Mouse (Mus musculus): Measurements from ENCODE around the gene Lrp3. TPM values are rescaled to one million over a fixed set of nuclear protein-coding genes. Genes with fewer than 3 reads are reported as not detected.

Gene Lrp3
- polyA plus RNA-seq, 1 experiment from 2014 or later, result 21.7 TPM

DNA sequence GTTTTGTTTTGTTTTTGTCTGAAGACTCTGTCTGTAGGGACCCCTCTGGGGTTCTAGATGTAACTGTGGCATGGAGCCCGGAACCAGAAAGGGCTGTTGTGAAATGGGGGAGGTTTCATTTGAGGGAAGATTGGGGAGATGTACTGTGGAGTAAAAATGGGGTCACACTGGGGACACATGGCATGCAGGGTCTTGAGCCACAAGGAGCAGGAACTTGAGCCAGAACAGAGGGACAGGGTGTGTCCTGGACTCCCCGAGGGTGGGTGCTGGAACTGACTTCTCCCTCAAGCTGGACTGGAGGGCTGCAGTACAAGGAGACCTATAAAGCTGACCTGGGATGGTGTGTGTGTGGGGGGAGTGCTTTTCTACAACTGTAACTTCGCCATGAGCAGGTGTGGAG lies 57.8 kb downstream of the Lrp3 start:
- Histone ChIP-seq H3K27me3 (no peaks in the 10 kb centered on the region), H3K27ac (replicated peaks) (no peak overlapping the region), H3K4me1 (replicated peaks) (no peaks in the 10 kb centered on the region), H3K36me3 (no peaks in the 10 kb centered on the region), H3K4me2 (no peak overlapping the region), H3K4me3 (no peak overlapping the region), H3K9me3 (no peaks in the 10 kb centered on the region), H3K9ac (no peak overlapping the region)
- 86% methylated on average over 3 of the region's 3 CpGs for WGBS
- ATAC-seq (ENCODE audit: low read depth), result no peak

- Histone ChIP-seq H3K27me3 (no peaks in the 10 kb centered on the region), H3K4me2 (no peak overlapping the region), H3K4me3 (no peak overlapping the region), H3K36me3 (no peaks in the 10 kb centered on the region), H3K9me3 (no peaks in the 10 kb centered on the region), H3K27ac (replicated peaks) (no peak overlapping the region), H3K9ac (no peak overlapping the region), H3K4me1 (replicated peaks) (no peaks in the 10 kb centered on the region)
- 73% methylated on average over 16 of the region's 16 CpGs for WGBS
- ATAC-seq (ENCODE audit: low read depth), result no peak
These were observed 58.5 kb downstream of the Lrp3 start for GRCm38 (mm10) chr7:35156561-35157477.

DNA sequence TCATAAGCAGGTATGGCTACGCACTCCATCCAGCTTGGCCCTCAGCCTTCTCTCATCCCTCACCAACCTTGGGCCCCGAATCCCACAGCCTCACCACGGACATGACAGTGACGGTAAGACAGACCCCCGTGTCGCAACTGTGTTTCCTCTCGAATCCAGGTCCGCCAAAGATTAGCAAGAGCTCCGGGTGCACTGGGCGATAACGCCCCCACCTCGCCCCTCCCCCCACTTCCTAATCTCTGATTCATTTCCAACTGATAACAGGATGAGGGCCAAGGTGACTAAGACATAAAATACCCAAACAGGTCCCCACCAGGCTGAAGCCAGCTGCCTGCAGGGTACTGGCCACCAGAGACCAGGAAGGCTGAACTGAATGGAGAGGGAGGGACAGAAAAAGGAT lies 60.8 kb downstream of the Lrp3 start:
- no peaks in the 10 kb centered on the region for H3K4me1 ChIP-seq (replicated peaks)
- no peak overlapping the region; the same call in 1 of the 2 replicates for H3K9ac ChIP-seq
- no peaks in the 10 kb centered on the region for H3K36me3 ChIP-seq
- no peak overlapping the region for H3K4me2 ChIP-seq
- no peak overlapping the region for H3K4me3 ChIP-seq
- H3K27me3 ChIP-seq, result no peaks in the 10 kb centered on the region
- WGBS, result 83% methylated on average over 12 of the region's 12 CpGs
- H3K27ac ChIP-seq (replicated peaks), result no peak overlapping the region
- no peak for ATAC-seq (ENCODE audit: low read depth)
- H3K9me3 ChIP-seq, result no peaks in the 10 kb centered on the region

GRCm38 (mm10) chr7:35150860-35151259 lies 64.4 kb downstream of the Lrp3 start:
- Histone ChIP-seq H3K9me3 (no peaks in the 10 kb centered on the region), H3K4me3 (no peak overlapping the region), H3K4me1 (replicated peaks) (0 out of 2 replicates have a peak, but pooled peaks cover under 1% of the 10 kb centered on the region), H3K4me2 (no peak overlapping the region), H3K27ac (replicated peaks) (no peak overlapping the region), H3K27me3 (no peaks in the 10 kb centered on the region), H3K36me3 (no peaks in the 10 kb centered on the region), H3K9ac (no peak overlapping the region)
- no peak for ATAC-seq (ENCODE audit: low read depth)
- 82% methylated on average over 5 of the region's 5 CpGs for WGBS

Other genes starting within 250 kb of the Lrp3 start
- gene Cebpg, start 158.9 kb downstream of the Lrp3 start, polyA plus RNA-seq (2015; fragmentation: Nextera tagmentation; extraction: Ambion mirVana), result 38.7 and 40.0 TPM in 2 replicates
- gene Cebpa, start 96.2 kb downstream of the Lrp3 start, polyA plus RNA-seq (2015; fragmentation: Nextera tagmentation; extraction: Ambion mirVana), result 0.69 and 1.1 TPM in 2 replicates
- 6.2 and 7.5 TPM in 2 replicates for gene Slc7a10, start 29.1 kb downstream of the Lrp3 start, polyA plus RNA-seq (2015; fragmentation: Nextera tagmentation; extraction: Ambion mirVana)
- 19.3 and 23.0 TPM in 2 replicates for gene Gpatch1, start 102.9 kb upstream of the Lrp3 start, polyA plus RNA-seq (2015; fragmentation: Nextera tagmentation; extraction: Ambion mirVana)
- gene Rhpn2, start 118.7 kb upstream of the Lrp3 start, polyA plus RNA-seq (2015; fragmentation: Nextera tagmentation; extraction: Ambion mirVana), result 4.6 and 5.0 TPM in 2 replicates
- gene Faap24, start 181.3 kb upstream of the Lrp3 start, polyA plus RNA-seq (2015; fragmentation: Nextera tagmentation; extraction: Ambion mirVana), result 19.2 and 20.7 TPM in 2 replicates
- gene Cep89, start 181.5 kb upstream of the Lrp3 start, polyA plus RNA-seq (2015; fragmentation: Nextera tagmentation; extraction: Ambion mirVana), result 26.0 and 27.0 TPM in 2 replicates
- gene Slc7a9, start 233.3 kb upstream of the Lrp3 start, polyA plus RNA-seq (2015; fragmentation: Nextera tagmentation; extraction: Ambion mirVana), result 0.18 TPM in 1 of 2 replicates, not detected in the other